8 mouse cellular contexts compared by ENCODE assay signal in the genomic region with DNA sequence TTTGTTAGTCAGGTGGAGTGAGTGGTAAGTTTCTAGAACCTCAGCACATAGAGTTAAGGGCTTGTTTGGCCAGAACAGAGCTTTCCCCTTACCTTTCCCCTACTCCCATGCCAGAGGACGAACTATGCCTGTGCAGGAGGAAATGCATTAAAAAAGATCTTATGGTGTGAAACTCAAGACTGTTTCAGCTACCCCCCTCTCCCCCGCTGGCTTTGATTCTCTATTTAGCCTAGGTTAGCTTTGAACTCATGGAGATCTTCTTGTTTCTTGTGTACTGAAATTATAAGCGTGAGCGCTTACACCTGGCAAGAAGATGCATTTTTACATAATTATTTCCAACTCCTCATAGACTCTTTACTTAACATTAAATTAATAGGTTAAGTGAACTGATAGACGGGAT. TPM values are rescaled to one million over a fixed set of nuclear protein-coding genes. Genes with fewer than 3 reads are reported as not detected.
DNase-seq lines count a peak whose midpoint lies in the region; ATAC-seq lines count a peak whose summit lies in the region.

No protein-coding gene starts in this region.

- peak overlapping the region; percentile 96 for H3K9ac ChIP-seq in heart, embryonic 16.5 days (ENCODE audit: low read length)
- H3K9ac ChIP-seq in hindbrain, embryonic 11.5 days (ENCODE audit: low read depth, low read length) = peak overlapping the region; percentile 73
- H3K9ac ChIP-seq in midbrain, embryonic 12.5 days (replicated peaks) = peak overlapping the region; percentile 67

- peaks cover 6% of the 10 kb centered on the region for H3K4me1 ChIP-seq in heart, embryonic 16.5 days (ENCODE audit: control insufficient read depth, insufficient read depth, low read length)
- no peaks in the 10 kb centered on the region for H3K4me1 ChIP-seq in hindbrain, embryonic 11.5 days (replicated peaks; ENCODE audit: control insufficient read depth, insufficient read depth, low read length)
- peaks cover 12% of the 10 kb centered on the region for H3K4me1 ChIP-seq in midbrain, embryonic 12.5 days

- H3K4me3 ChIP-seq in heart, embryonic 16.5 days (ENCODE audit: low read length) = peak overlapping the region; percentile 99
- H3K4me3 ChIP-seq in hindbrain, embryonic 11.5 days (ENCODE audit: low read depth, low read length) = peak overlapping the region; percentile 69
- H3K4me3 ChIP-seq in midbrain, embryonic 12.5 days = peak overlapping the region; percentile 79

- WGBS in heart, embryonic 16.5 days = 3% methylated on average over 5 of the region's 5 CpGs
- 10% methylated on average over 5 of the region's 5 CpGs for WGBS in hindbrain, embryonic 11.5 days
- WGBS in midbrain, embryonic 12.5 days = 10% methylated on average over 5 of the region's 5 CpGs

- no peak for DNase-seq in heart, postnatal 10 days
- peak; percentile 67 for DNase-seq in MN1 (ENCODE audit: low spot score)
- DNase-seq in hindbrain, embryonic 11.5 days (ENCODE audit: low spot score) = no peak
- DNase-seq in cerebellum, adult 9-11 months = no peak
- no peak for DNase-seq in yolk sac, embryonic 10.5 days (ENCODE audit: low spot score)

- no peaks in the 10 kb centered on the region for H3K9me3 ChIP-seq in heart, embryonic 16.5 days (replicated peaks; ENCODE audit: control insufficient read depth, low read length)
- no peaks in the 10 kb centered on the region for H3K9me3 ChIP-seq in hindbrain, embryonic 11.5 days (ENCODE audit: control insufficient read depth, low read length)
- H3K9me3 ChIP-seq in midbrain, embryonic 12.5 days = no peaks in the 10 kb centered on the region

- ATAC-seq in heart, embryonic 16.5 days (replicated peaks; ENCODE audit: extremely low read depth, insufficient read depth, low FRiP score) = no peak
- ATAC-seq in hindbrain, embryonic 11.5 days (ENCODE audit: low FRiP score) = no peak
- no peak for ATAC-seq in midbrain, embryonic 12.5 days (ENCODE audit: low FRiP score, low read depth)
- no peak for ATAC-seq in CD4-positive, CD25-positive, alpha-beta regulatory T cell, adult 4 months

- intact Hi-C loops in heart, postnatal 10 days (cut with DNase I) = loop anchor here (5.0 kb wide), 1 partner anchor 106 kb away; the partner anchor contains the start of gene Rel

- no peaks in the 10 kb centered on the region for H3K27me3 ChIP-seq in heart, embryonic 16.5 days (ENCODE audit: control insufficient read depth, insufficient read depth, low read length)
- H3K27me3 ChIP-seq in hindbrain, embryonic 11.5 days (ENCODE audit: control insufficient read depth, insufficient read depth, low read length) = no peaks in the 10 kb centered on the region
- H3K27me3 ChIP-seq in midbrain, embryonic 12.5 days = no peaks in the 10 kb centered on the region

- H3K27ac ChIP-seq in heart, embryonic 16.5 days (ENCODE audit: low read length) = peak overlapping the region; percentile 95
- H3K27ac ChIP-seq in hindbrain, embryonic 11.5 days (ENCODE audit: low read depth, low read length) = peak overlapping the region; percentile 74
- H3K27ac ChIP-seq in midbrain, embryonic 12.5 days (replicated peaks) = peak overlapping the region; percentile 92

- peak overlapping the region; percentile 83 for H3K4me2 ChIP-seq in heart, embryonic 16.5 days (ENCODE audit: low read depth, low read length)
- peak overlapping the region; percentile 63 for H3K4me2 ChIP-seq in hindbrain, embryonic 11.5 days (replicated peaks; ENCODE audit: low read depth, low read length)
- peak overlapping the region; percentile 58 for H3K4me2 ChIP-seq in midbrain, embryonic 12.5 days (replicated peaks)

- no peaks in the 10 kb centered on the region; the same call in 1 of the 2 replicates for H3K36me3 ChIP-seq in heart, embryonic 16.5 days (ENCODE audit: control insufficient read depth, insufficient read depth)
- H3K36me3 ChIP-seq in hindbrain, embryonic 11.5 days (ENCODE audit: control insufficient read depth, insufficient read depth, low read length) = no peaks in the 10 kb centered on the region
- H3K36me3 ChIP-seq in midbrain, embryonic 12.5 days = no peaks in the 10 kb centered on the region

RNA-seq across cellular contexts. Expression of gene Pex13, which starts 0.8 kb away (rescaled TPM):
- 24.1 and 29.1 TPM in 2 replicates for polyA plus RNA-seq in heart, embryonic 16.5 days (2015; fragmentation: Nextera tagmentation; extraction: Ambion mirVana)
- total RNA-seq in heart, postnatal 10 days (2021) = 10 to 100 TPM; 26.2 to 27.8 TPM
- 42.2 and 49.6 TPM in 2 replicates for polyA plus RNA-seq in hindbrain, embryonic 11.5 days (2014; fragmentation: Nextera tagmentation; extraction: Ambion mirVana)
- 45.0 and 47.3 TPM in 2 replicates for polyA plus RNA-seq in midbrain, embryonic 12.5 days (2016; fragmentation: Nextera tagmentation; extraction: Ambion mirVana)
- 10 to 100 TPM in 1 of 2 experiments, 1 to 10 TPM in 1; 9.1 to 11.3 TPM for polyA plus RNA-seq in CD4-positive, CD25-positive, alpha-beta regulatory T cell, adult 4 months (2017; shearing (Covaris generic))

RNA-seq across cellular contexts. Expression of gene Pus10, which starts 1.1 kb away (rescaled TPM):
- polyA plus RNA-seq in heart, embryonic 16.5 days (2015; fragmentation: Nextera tagmentation; extraction: Ambion mirVana) = 10.7 and 13.0 TPM in 2 replicates
- 10 to 100 TPM; 15.1 to 16.7 TPM for total RNA-seq in heart, postnatal 10 days (2021)
- polyA plus RNA-seq in hindbrain, embryonic 11.5 days (2014; fragmentation: Nextera tagmentation; extraction: Ambion mirVana) = 19.3 and 21.6 TPM in 2 replicates
- polyA plus RNA-seq in midbrain, embryonic 12.5 days (2016; fragmentation: Nextera tagmentation; extraction: Ambion mirVana) = 18.7 and 21.9 TPM in 2 replicates
- polyA plus RNA-seq in CD4-positive, CD25-positive, alpha-beta regulatory T cell, adult 4 months (2017; shearing (Covaris generic)) = 10 to 100 TPM; 20.7 to 22.2 TPM

RNA-seq across cellular contexts. Expression of gene 0610010F05Rik, which starts 33.1 kb away (rescaled TPM):
- 15.5 and 15.7 TPM in 2 replicates for polyA plus RNA-seq in heart, embryonic 16.5 days (2015; fragmentation: Nextera tagmentation; extraction: Ambion mirVana)
- 10 to 100 TPM; 12.9 to 15.9 TPM for total RNA-seq in heart, postnatal 10 days (2021)
- 74.3 and 82.2 TPM in 2 replicates for polyA plus RNA-seq in hindbrain, embryonic 11.5 days (2014; fragmentation: Nextera tagmentation; extraction: Ambion mirVana)
- polyA plus RNA-seq in midbrain, embryonic 12.5 days (2016; fragmentation: Nextera tagmentation; extraction: Ambion mirVana) = 78.2 and 90.4 TPM in 2 replicates
- 1 to 10 TPM; 1.6 to 2.0 TPM for polyA plus RNA-seq in CD4-positive, CD25-positive, alpha-beta regulatory T cell, adult 4 months (2017; shearing (Covaris generic))
